Mouse (Mus musculus): Measurements from ENCODE around the gene Mepe. TPM values are rescaled to one million over a fixed set of nuclear protein-coding genes. Genes with fewer than 3 reads are reported as not detected.

Mepe gene
- polyA plus RNA-seq (2012; rRNA removed): not detected in 2 replicates

GRCm38 (mm10) chr5:104325029-104325428 is at the start of gene Mepe:
TSS of gene Mepe (plus strand) at chr5:104325329.

GRCm38 (mm10) chr5:104298994-104299393 is 26.1 kb upstream of the Mepe start, which contains the start of gene Ibsp:
TSS of gene Ibsp (plus strand) at chr5:104299171.

Other genes with a start within 250 kb of the Mepe start
- not detected in 2 replicates for gene Gm17660, start 247.7 kb upstream of the Mepe start, polyA plus RNA-seq (2012; rRNA removed)
- 140 and 198 TPM in 2 replicates for gene Sparcl1, start 211.6 kb upstream of the Mepe start, polyA plus RNA-seq (2012; rRNA removed)
- not detected in 2 replicates for gene Dspp, start 154.6 kb upstream of the Mepe start, polyA plus RNA-seq (2012; rRNA removed)
- 0.12 and 0.28 TPM in 2 replicates for gene Dmp1, start 122.7 kb upstream of the Mepe start, polyA plus RNA-seq (2012; rRNA removed)
- gene Ibsp, start 26.2 kb upstream of the Mepe start, polyA plus RNA-seq (2012; rRNA removed): not detected in 2 replicates
- 27.6 and 36.6 TPM in 2 replicates for gene Spp1, start 109.8 kb downstream of the Mepe start, polyA plus RNA-seq (2012; rRNA removed)
- gene Pkd2, start 134.1 kb downstream of the Mepe start, polyA plus RNA-seq (2012; rRNA removed): 39.8 and 58.6 TPM in 2 replicates
- 1.6 and 2.0 TPM in 2 replicates for gene BC005561, start 183.0 kb downstream of the Mepe start, polyA plus RNA-seq (2012; rRNA removed)